Mouse (Mus musculus) naive thymus-derived CD4-positive, alpha-beta T cell, adult 2 months (primary cell): ENCODE data around the gene Hdac4.
A peak's percentile ranks its signal among the peaks of the same experiment; 100 is the strongest.

Experiments used
- DNase-seq: peaks from one replicate; pipeline ENCODE4 v3.0.0-alpha.2; 2011; ENCODE audit warnings: low read depth

Gene Hdac4

DNA sequence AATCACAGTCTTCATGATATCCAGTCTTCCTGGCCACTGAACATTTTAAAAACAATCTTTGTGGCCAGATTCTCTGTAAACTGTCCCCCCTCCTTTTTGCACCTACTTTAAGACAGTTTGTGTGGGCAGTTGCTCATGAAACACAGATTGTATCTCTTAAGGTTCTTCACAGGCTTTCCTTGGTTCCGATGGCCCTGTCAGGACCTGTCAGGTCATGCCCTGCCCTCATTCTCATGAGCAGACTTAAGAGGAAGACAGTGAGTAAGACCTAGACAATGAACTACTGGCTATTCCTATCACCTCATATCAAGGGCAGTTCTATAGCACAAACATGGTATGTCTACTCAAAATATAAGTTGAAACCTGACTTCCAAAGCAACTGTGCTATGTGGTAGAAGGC is 135.9 kb downstream of the Hdac4 start:
- no peak for DNase-seq

DNA sequence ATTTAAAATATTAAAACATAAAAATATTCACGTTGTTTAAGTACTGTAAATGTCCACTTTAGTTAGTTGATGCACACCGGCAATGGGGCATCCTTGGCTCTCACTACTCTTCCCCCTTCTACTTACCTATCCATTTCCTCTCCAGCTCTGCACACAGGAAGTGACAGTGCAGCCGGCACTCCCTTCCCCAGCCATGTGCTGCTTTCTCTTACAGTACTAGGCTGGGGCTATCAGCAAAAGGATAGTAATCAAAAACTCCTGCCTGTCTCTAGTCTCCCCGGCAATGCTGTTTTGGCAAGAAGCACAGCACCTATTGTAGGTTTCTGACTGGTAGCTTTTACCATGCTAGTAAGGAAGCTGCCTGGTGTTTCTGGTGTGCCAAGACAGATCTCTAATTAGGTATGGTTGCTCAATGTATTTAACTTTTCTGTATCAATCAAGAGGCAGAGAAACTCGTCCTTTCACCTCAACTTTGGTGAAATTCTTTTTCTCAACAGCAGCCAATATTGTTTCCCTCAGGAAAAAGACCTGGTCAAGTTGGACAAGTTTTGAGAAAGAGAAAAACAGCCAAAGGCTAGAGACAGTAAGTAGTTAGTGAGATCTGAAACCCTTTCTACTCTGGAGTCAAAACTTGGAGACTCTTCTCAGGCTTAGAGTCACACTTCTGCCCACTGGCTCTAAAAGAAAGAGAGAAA is 136.6 kb downstream of the Hdac4 start:
- DNase-seq: peak; percentile 74

DNA sequence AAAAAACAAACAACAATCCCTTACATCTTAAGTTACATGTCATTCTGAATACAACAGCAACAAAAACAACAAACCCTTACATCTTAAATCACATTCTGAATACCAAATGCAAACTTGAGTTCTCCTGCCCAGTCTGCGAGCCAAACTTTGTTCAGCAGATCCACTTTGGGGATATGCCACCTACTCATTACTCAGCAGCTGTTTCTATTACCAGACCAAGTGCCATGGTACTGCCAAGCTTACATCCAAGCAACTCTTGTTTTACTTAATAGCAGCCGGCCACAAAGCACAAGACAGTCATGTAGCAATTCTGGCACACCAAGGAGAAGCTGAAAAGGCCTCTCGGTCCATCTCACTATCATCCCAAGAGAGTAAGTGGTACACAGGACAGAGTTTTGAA is 138.4 kb downstream of the Hdac4 start:
- DNase-seq: no peak

GRCm38 (mm10) chr1:92055149-92055548 is 140.3 kb downstream of the Hdac4 start:
- DNase-seq: no peak

DNA sequence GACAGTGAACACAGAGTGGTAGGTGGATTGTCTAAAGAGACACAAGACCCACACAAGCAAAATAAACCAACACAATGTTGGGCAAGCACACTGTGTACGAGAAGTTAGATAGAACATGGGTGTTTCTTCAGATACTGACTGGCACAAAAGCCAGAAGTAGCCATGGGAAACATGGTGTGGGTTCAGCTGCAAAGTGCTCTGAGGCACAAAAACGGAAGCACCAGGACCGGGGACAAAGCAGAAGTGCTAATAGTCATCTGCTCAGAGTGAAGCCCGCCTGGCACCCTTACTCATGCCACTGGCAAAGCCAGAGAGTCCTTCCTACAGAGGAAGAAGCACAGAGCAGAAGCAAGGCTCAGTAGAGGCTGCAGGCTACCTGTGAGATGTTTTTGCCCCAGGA is 143.3 kb downstream of the Hdac4 start:
- DNase-seq: no peak

DNA sequence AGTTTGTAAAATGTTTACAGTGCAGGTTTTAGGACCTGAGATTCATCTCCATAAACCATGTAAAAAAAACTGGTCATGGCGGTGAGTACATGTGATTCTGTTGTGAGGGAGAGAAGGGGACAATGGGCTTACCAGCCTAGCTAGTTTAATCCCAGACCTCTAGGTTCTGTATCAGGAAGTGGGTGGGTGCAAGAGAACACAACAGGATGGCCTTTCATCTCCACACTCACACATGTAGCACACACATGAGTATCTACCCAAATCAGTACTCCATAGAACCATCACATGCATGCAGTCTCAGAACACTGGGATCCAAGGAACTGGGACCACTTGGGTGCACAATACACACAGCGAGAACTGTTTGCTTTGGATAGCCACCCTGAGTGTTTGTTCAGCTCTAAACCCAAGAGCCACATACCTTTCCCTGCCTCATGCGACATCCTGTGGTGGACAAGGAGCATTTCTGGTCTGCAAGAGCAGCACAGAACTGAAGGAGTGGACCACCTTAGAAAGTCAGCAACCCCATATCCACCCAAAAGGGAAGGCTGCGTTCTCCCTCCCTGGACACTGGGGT is 143.9 kb downstream of the Hdac4 start:
- DNase-seq: peak; percentile 64

DNA sequence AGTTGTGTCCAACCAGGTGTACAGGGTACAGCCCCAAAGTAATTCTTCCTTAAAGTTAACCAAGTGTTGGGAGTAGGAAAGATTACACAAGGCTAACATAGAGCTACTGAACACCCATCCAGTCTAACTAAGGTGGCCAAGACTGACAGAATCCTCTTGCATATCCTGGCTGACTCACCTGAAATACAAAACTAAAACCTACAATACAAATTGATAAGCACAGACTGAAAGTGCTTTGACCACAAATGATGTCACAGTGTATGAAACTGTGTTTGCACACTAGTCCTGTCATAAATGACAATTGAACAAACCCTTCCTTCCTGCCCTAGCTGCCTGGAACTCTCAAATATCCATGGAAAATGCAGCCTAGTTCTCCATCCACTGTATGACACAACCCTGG is 144.5 kb downstream of the Hdac4 start:
- DNase-seq: peak; percentile 56

DNA sequence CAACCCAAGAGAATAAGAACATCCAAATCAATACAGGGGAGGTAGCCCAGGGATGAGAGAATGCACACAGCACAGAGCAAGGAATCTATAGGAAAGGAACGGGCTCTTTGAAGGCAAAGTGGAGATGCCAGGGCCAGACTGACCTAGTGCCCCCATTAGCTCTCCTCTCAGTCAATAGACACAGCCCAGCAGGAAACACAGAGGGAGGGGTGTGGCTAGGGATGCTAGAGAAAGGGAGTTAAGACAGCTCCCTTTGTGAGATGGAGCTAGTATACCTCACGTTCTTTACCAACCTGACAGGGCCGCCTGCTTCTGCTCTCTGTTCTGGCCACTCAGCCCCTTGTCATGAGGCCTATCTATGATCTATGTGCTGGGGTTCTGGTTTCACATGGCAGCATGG is 144.9 kb downstream of the Hdac4 start:
- no peak for DNase-seq

GRCm38 (mm10) chr1:92048415-92049354 is 146.8 kb downstream of the Hdac4 start:
- no peak for DNase-seq

- no peak for DNase-seq
Observed at GRCm38 (mm10) chr1:92045671-92046070, 149.8 kb downstream of the Hdac4 start.

DNA sequence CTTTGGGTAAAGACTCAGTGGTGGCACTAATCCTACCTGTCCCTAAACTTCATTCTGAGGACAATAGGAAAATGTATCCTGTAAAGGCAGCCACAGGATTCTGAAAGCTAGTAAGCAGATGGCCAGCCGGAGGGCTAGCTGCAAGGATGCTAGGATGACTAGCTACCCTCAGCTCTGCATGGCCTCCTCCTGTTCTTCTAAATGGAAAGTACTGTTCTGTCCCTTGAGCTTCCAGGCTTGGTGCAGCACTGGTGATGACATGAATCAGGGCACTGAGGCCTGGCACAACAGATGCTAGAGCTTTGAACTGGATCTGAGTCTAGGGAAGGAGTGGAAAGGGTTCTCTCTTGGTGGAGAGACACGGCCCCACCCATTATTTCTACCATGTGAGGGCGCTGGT is 150.6 kb downstream of the Hdac4 start:
- DNase-seq: no peak

DNA sequence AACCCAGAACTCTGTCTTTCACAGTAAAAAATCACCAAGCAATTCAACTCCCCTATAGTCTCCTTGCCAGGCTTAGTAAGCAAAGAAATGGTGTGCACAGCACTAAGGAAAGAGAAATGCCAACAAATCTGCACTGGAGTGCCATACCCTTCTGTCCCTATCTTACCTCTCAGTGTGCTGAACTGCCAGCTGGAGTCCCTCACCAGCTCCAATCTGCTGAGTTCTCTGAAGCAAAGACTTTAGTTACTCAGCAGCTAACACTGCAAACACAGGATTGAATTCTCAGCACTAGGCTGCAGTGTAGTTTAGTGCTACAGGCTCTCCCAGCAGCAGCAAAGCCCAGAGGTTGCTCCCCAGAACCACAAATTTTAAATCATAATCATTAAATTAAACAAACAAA is 151.5 kb downstream of the Hdac4 start:
- no peak for DNase-seq

GRCm38 (mm10) chr1:92042126-92042525 is 153.4 kb downstream of the Hdac4 start:
- DNase-seq: no peak

DNA sequence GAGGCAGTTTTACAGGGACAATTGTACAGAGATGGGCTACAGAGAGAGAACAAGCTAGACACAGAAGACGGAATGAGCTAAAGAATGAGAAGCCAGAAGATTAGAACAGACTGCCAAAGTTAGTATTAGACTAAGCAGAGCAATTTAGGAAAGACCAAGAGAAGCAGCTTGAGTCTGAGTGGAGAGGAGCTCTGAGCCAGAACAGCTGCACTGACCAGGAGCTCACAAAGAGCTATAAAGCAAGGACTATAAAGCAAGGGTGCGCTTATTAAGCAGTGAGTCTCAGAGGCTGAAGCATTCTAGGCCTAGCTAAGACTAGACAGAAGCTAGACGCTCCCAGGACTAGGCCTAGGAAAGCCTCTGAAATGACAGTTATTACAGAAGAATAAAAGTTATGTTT is 154.2 kb downstream of the Hdac4 start:
- DNase-seq: no peak

DNA sequence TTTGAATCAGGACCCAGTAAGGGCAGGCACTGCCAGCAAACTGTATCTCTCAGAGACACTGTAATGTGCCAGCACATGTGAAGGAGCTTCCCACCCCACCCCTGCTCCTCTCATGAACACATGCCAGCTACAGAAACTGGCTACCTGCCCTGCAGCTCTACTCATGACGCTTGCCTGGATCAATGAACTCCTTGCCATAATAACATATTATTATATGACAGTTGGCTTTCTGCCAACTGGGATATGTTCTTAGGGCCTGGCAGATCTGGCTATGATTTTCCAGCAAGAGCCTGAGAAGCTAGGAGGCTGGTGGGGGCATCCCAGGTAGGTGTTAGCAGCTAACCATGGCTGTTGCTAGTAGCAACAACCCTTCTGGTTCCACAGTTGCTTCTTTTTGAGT is 156.8 kb downstream of the Hdac4 start:
- no peak for DNase-seq

GRCm38 (mm10) chr1:92037039-92037438 is 158.5 kb downstream of the Hdac4 start:
- no peak for DNase-seq

GRCm38 (mm10) chr1:92035770-92036169 is 159.7 kb downstream of the Hdac4 start:
- DNase-seq: no peak

- DNase-seq: no peak
Observed at GRCm38 (mm10) chr1:92034247-92034646, 161.3 kb downstream of the Hdac4 start.

DNA sequence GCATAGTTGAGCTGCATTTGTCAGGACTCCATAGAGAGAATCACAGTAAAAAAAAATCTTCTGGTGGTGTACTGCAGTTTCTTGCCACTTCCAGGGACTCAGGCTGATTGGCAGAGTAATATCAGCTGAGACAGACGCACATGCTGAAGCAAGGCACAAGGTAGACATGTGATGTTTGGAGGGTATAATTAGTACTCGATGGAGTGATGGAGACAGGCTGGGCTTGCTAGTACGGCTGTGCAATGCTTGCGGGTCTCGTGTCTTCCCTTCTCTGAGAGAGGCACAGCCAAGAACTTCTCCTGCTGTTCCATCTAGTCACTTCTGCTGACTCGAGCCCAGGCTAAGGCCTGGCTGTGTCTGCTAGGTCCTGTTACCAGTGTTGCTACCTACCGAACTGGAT is 162.0 kb downstream of the Hdac4 start:
- DNase-seq: no peak

- no peak for DNase-seq
Observed at GRCm38 (mm10) chr1:92030541-92030940, 165.0 kb downstream of the Hdac4 start.

DNA sequence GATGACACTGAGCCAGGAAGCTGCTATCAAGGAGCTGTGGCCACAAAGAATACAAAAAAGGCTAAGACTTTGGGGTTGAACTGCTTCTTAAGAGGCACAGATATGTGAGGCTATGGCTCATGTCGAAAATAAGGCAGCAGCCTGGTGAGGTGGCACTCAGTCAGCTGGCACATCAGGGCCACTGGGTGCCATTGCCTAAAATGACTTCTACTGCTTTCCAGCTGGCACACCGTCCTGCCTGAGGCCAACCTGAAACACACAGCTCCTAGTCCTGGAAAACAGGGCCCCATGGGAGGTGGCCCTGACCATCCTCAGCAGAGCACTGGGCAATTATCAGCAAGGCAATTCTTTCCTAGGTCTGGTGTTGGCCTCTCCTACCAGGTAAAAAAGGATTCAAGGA is 167.3 kb downstream of the Hdac4 start:
- DNase-seq: no peak

GRCm38 (mm10) chr1:92026351-92026750 is 169.1 kb downstream of the Hdac4 start:
- DNase-seq: no peak

- DNase-seq: no peak
Observed at GRCm38 (mm10) chr1:92023906-92024305, 171.6 kb downstream of the Hdac4 start.
